Mouse (Mus musculus): ENCODE results near the gene Cmtm4. TPM values are rescaled to one million over a fixed set of nuclear protein-coding genes. Genes with fewer than 3 reads are reported as not detected.
"Not testable (repeated sequence)": the region's sequence is repeated elsewhere in the genome, so short reads cannot be mapped to it uniquely, and the experiment has no call there.

The Cmtm4 gene
- polyA plus RNA-seq, 1 experiment from 2014 or later, result 0.38 TPM

- no peak overlapping the region for H3K9ac ChIP-seq
- no peak overlapping the region for H3K4me3 ChIP-seq (replicated peaks)
- H3K36me3 ChIP-seq (replicated peaks), result no peaks in the 10 kb centered on the region
- H3K9me3 ChIP-seq (replicated peaks), result no peaks in the 10 kb centered on the region
- no peak overlapping the region for H3K27ac ChIP-seq (replicated peaks)
- WGBS (ENCODE audit: insufficient replicate concordance), result 65% methylated on average over 11 of the region's 11 CpGs
- H3K4me1 ChIP-seq (replicated peaks), result no peaks in the 10 kb centered on the region
- ATAC-seq (ENCODE audit: insufficient read depth), result no peak
- no peaks in the 10 kb centered on the region for H3K27me3 ChIP-seq
- no peak overlapping the region for H3K4me2 ChIP-seq
These were observed 90.6 kb downstream of the Cmtm4 start for GRCm38 (mm10) chr8:104304962-104305361.

GRCm38 (mm10) chr8:104302536-104302935, 93.1 kb downstream of the Cmtm4 start:
- not testable (repeated sequence) for H3K9ac ChIP-seq; H3K27me3 ChIP-seq; H3K4me1 ChIP-seq (replicated peaks); ATAC-seq (ENCODE audit: insufficient read depth); H3K9me3 ChIP-seq (replicated peaks); H3K4me2 ChIP-seq; H3K36me3 ChIP-seq (replicated peaks); H3K27ac ChIP-seq (replicated peaks); H3K4me3 ChIP-seq (replicated peaks)
- 74% methylated on average over 4 of the region's 4 CpGs for WGBS (ENCODE audit: insufficient replicate concordance)

GRCm38 (mm10) chr8:104301577-104301976, 94.0 kb downstream of the Cmtm4 start:
- not testable (repeated sequence) for H3K4me3 ChIP-seq (replicated peaks); ATAC-seq (ENCODE audit: insufficient read depth); H3K4me2 ChIP-seq; H3K27me3 ChIP-seq; H3K9me3 ChIP-seq (replicated peaks); H3K27ac ChIP-seq (replicated peaks); H3K4me1 ChIP-seq (replicated peaks); H3K9ac ChIP-seq; H3K36me3 ChIP-seq (replicated peaks)
- WGBS (ENCODE audit: insufficient replicate concordance), result 39% methylated on average over 3 of the region's 3 CpGs

Other genes starting within 250 kb of the Cmtm4 start
- gene Bean1, start 225.4 kb downstream of the Cmtm4 start, polyA plus RNA-seq (2015; fragmentation: Nextera tagmentation; extraction: Ambion mirVana), result 0.05 and 0.06 TPM in 2 replicates
- 7.1 and 7.6 TPM in 2 replicates for gene Tk2, start 147.2 kb downstream of the Cmtm4 start, polyA plus RNA-seq (2015; fragmentation: Nextera tagmentation; extraction: Ambion mirVana)
- gene Cklf, start 144.9 kb downstream of the Cmtm4 start, polyA plus RNA-seq (2015; fragmentation: Nextera tagmentation; extraction: Ambion mirVana), result 14.9 and 17.7 TPM in 2 replicates
- not detected in 2 replicates for gene Cmtm2a, start 102.6 kb downstream of the Cmtm4 start, polyA plus RNA-seq (2015; fragmentation: Nextera tagmentation; extraction: Ambion mirVana)
- not detected in 2 replicates for gene Gm45711, start 85.7 kb downstream of the Cmtm4 start, polyA plus RNA-seq (2015; fragmentation: Nextera tagmentation; extraction: Ambion mirVana)
- gene Cmtm1, start 85.7 kb downstream of the Cmtm4 start, polyA plus RNA-seq (2015; fragmentation: Nextera tagmentation; extraction: Ambion mirVana), result not detected in 2 replicates
- gene Gm11020, start 74.2 kb downstream of the Cmtm4 start, polyA plus RNA-seq (2015; fragmentation: Nextera tagmentation; extraction: Ambion mirVana), result not detected in 2 replicates
- gene Cmtm2b, start 73.6 kb downstream of the Cmtm4 start, polyA plus RNA-seq (2015; fragmentation: Nextera tagmentation; extraction: Ambion mirVana), result not detected in 2 replicates
- gene Cmtm3, start 56.4 kb downstream of the Cmtm4 start, polyA plus RNA-seq (2015; fragmentation: Nextera tagmentation; extraction: Ambion mirVana), result 17.6 and 18.5 TPM in 2 replicates
- 10.5 and 11.5 TPM in 2 replicates for gene Dync1li2, start 47.2 kb upstream of the Cmtm4 start, polyA plus RNA-seq (2015; fragmentation: Nextera tagmentation; extraction: Ambion mirVana)
- gene Terb1, start 114.1 kb upstream of the Cmtm4 start, polyA plus RNA-seq (2015; fragmentation: Nextera tagmentation; extraction: Ambion mirVana), result 0.05 TPM in 1 of 2 replicates, not detected in the other
- 26.7 and 28.7 TPM in 2 replicates for gene Nae1, start 138.8 kb upstream of the Cmtm4 start, polyA plus RNA-seq (2015; fragmentation: Nextera tagmentation; extraction: Ambion mirVana)
- 5.0 and 6.1 TPM in 2 replicates for gene Car7, start 138.9 kb upstream of the Cmtm4 start, polyA plus RNA-seq (2015; fragmentation: Nextera tagmentation; extraction: Ambion mirVana)
- 3.1 and 3.5 TPM in 2 replicates for gene Pdp2, start 195.6 kb upstream of the Cmtm4 start, polyA plus RNA-seq (2015; fragmentation: Nextera tagmentation; extraction: Ambion mirVana)
- gene Cdh16, start 228.6 kb upstream of the Cmtm4 start, polyA plus RNA-seq (2015; fragmentation: Nextera tagmentation; extraction: Ambion mirVana), result 0.08 and 0.18 TPM in 2 replicates
- gene Rrad, start 235.5 kb upstream of the Cmtm4 start, polyA plus RNA-seq (2015; fragmentation: Nextera tagmentation; extraction: Ambion mirVana), result 1.7 and 2.2 TPM in 2 replicates
- 37.5 and 44.3 TPM in 2 replicates for gene Ciao2b, start 246.2 kb upstream of the Cmtm4 start, polyA plus RNA-seq (2015; fragmentation: Nextera tagmentation; extraction: Ambion mirVana)

Measured in liver, embryonic 15.5 days (tissue).